Mouse (Mus musculus): Measurements from ENCODE around the gene Mettl4.

Mettl4 gene

GRCm38 (mm10) chr17:94749466-94750135 lies at the start of gene Mettl4:
TSS of gene Mettl4 (minus strand) at chr17:94750019.
- peak; percentile 96 for DNase-seq

GRCm38 (mm10) chr17:94778871-94779482 lies 29.2 kb upstream of the Mettl4 start:
- DNase-seq, result no peak

- no peak for DNase-seq
Measured at GRCm38 (mm10) chr17:94768491-94768890, 18.7 kb upstream of the Mettl4 start.

- DNase-seq, result no peak
Measured at GRCm38 (mm10) chr17:94764711-94765110, 14.9 kb upstream of the Mettl4 start.

GRCm38 (mm10) chr17:94764011-94764410 lies 14.2 kb upstream of the Mettl4 start:
- DNase-seq, result no peak

GRCm38 (mm10) chr17:94762405-94762804 lies 12.6 kb upstream of the Mettl4 start:
- DNase-seq, result no peak

- no peak for DNase-seq
Measured at GRCm38 (mm10) chr17:94750136-94750729, 414 bp upstream of the Mettl4 start.

- DNase-seq, result no peak
Measured at GRCm38 (mm10) chr17:94738173-94738572, 11.6 kb downstream of the Mettl4 start.

GRCm38 (mm10) chr17:94735885-94736284 lies 13.9 kb downstream of the Mettl4 start:
- no peak for DNase-seq

- peak; percentile 33 for DNase-seq
Measured at GRCm38 (mm10) chr17:94735437-94735836, 14.4 kb downstream of the Mettl4 start.

GRCm38 (mm10) chr17:94730416-94730815 lies 19.4 kb downstream of the Mettl4 start:
- peak; percentile 48 for DNase-seq

GRCm38 (mm10) chr17:94726750-94727149 lies 23.1 kb downstream of the Mettl4 start:
- no peak for DNase-seq

GRCm38 (mm10) chr17:94673515-94674317 lies 76.1 kb downstream of the Mettl4 start:
- no peak for DNase-seq
